Mouse (Mus musculus) C2C12 (cell line): ENCODE results near the gene Gm11937.

Source experiments
- CEBPB ChIP-seq: IDR thresholded peaks from one replicate; pipeline ENCODE4 v1.6.1; 2011; ENCODE audit warnings: low read depth, mild to moderate bottlenecking, control low read depth, moderate library complexity
- CTCF ChIP-seq: IDR thresholded peaks from one replicate; pipeline ENCODE4 v1.5.1; 2011; ENCODE audit not compliant: control insufficient read depth, insufficient read depth, insufficient read length
- FOSL1 ChIP-seq: IDR thresholded peaks from one replicate; pipeline ENCODE4 v1.8.0; 2011; ENCODE audit warnings: mild to moderate bottlenecking, low read length; ENCODE audit not compliant: poor library complexity, insufficient read depth, severe bottlenecking
- MYOD1 ChIP-seq: IDR thresholded peaks from one replicate; pipeline ENCODE4 v1.6.1; 2011; ENCODE audit warnings: low read depth; ENCODE audit not compliant: control insufficient read depth, insufficient read length

DNA sequence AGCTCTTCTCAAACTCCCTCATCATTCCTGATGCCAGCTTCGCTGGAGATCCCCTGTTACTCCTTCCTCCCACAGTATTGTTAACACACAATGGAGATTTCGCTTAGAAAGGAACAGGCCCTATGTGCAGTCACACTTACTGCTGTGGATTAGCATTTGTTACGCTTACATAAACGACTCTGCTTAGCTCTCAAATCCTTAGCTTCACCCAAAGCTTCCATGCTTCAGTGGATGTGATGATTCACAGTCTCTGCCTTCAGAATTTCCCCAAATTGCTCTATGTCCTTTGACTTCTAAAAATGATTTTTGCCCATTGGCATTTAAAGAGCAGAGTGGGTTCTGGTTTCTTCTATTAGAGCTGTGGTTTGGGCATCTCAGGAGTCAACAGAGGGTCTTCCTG lies 36.8 kb downstream of the Gm11937 start:
- no peak for TF ChIP-seq MYOD1
- TF ChIP-seq CTCF: no peak
- TF ChIP-seq CEBPB: no peak
- TF ChIP-seq FOSL1: no peak
